ENCODE assay signal across 8 mouse cellular contexts in the genomic region with DNA sequence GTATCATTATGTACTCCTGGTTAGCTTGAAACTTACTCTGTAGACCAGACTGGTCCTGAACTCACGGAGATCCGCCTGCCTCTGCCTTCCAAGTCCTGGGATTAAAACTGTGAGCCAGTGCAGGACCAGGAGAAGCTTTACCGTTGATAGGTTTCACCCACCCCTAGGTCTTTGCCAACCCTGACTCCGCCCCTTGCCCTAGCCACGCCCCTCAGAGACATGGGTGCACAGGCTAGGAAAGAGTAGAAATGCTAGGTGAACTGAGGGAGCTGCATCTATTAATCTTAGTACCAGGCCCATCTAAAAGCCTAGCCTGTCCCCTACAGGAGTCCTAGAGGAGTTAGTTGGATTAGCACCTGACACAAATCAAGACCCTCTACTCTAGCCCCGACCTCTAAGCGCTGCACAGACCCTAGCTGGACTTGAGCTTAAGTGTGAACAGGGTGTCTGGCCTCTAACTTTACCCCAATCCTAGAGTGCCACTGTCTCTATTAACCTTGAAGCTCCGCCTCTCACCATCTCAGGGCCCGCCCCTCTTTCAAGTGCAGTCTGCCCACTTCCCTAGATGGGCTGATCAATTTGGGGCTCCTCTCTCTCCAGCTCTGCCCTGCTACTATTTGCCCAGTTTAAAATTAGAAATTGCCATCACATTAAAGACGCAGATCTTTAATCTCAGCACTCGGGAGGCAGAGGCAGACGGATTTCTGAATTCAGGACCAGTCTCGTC. TPM values are rescaled to one million over a fixed set of nuclear protein-coding genes. Genes with fewer than 3 reads are reported as not detected.
DNase-seq lines count a peak whose midpoint lies in the region; ATAC-seq and TF ChIP-seq lines count a peak whose summit lies in the region.

No protein-coding gene starts in this region.

- no peak overlapping the region for H3K27ac ChIP-seq in forebrain, postnatal 0 days (ENCODE audit: low read depth, low read length)
- H3K27ac ChIP-seq in forebrain, embryonic 14.5 days (ENCODE audit: low read depth, low read length), result no peak overlapping the region
- no peak overlapping the region for H3K27ac ChIP-seq in neural tube, embryonic 12.5 days
- H3K27ac ChIP-seq in intestine, embryonic 15.5 days, result 0 out of 2 replicates have a peak overlapping the region, but pooled peaks have one; percentile 82

- H3K9me3 ChIP-seq in forebrain, postnatal 0 days (ENCODE audit: low read length), result no peaks in the 10 kb centered on the region
- no peaks in the 10 kb centered on the region for H3K9me3 ChIP-seq in forebrain, embryonic 14.5 days (replicated peaks; ENCODE audit: control insufficient read depth, low read length)
- H3K9me3 ChIP-seq in neural tube, embryonic 12.5 days, result no peaks in the 10 kb centered on the region
- H3K9me3 ChIP-seq in intestine, embryonic 15.5 days, result no peaks in the 10 kb centered on the region

- ATAC-seq in forebrain, postnatal 0 days, result no peak
- ATAC-seq in forebrain, embryonic 14.5 days, result no peak
- ATAC-seq in neural tube, embryonic 12.5 days (ENCODE audit: low FRiP score, low read depth), result no peak
- ATAC-seq in intestine, embryonic 15.5 days, result no peak
- no peak for ATAC-seq in frontal cortex, adult (ENCODE audit: low TSS enrichment)

- 82% methylated on average over 13 of the region's 13 CpGs for WGBS in forebrain, postnatal 0 days
- 83% methylated on average over 13 of the region's 13 CpGs for WGBS in forebrain, embryonic 14.5 days
- WGBS in neural tube, embryonic 12.5 days, result 83% methylated on average over 13 of the region's 13 CpGs
- 78% methylated on average over 13 of the region's 13 CpGs for WGBS in intestine, embryonic 15.5 days

- no peaks in the 10 kb centered on the region for H3K27me3 ChIP-seq in forebrain, postnatal 0 days (ENCODE audit: insufficient read depth, low read length)
- H3K27me3 ChIP-seq in forebrain, embryonic 14.5 days (replicated peaks; ENCODE audit: control insufficient read depth, insufficient read depth, low read length), result no peaks in the 10 kb centered on the region
- H3K27me3 ChIP-seq in neural tube, embryonic 12.5 days (replicated peaks), result no peaks in the 10 kb centered on the region; the same call in 1 of the 2 replicates
- H3K27me3 ChIP-seq in intestine, embryonic 15.5 days (replicated peaks), result no peaks in the 10 kb centered on the region
- H3K27me3 ChIP-seq in splenic B cell, adult 2 months (ENCODE audit: control insufficient read depth, insufficient read depth, low read length, poor library complexity, severe bottlenecking), result no peaks in the 10 kb centered on the region

- TF ChIP-seq CTCF in forebrain, postnatal 0 days (IDR thresholded peaks at IDR 0.05; ENCODE audit: low read depth), result no peak

- peak overlapping the region; percentile 62; the same call in 1 of the 2 replicates for H3K4me2 ChIP-seq in forebrain, postnatal 0 days (ENCODE audit: low read depth)
- H3K4me2 ChIP-seq in forebrain, embryonic 14.5 days (ENCODE audit: low read length), result no peak overlapping the region
- H3K4me2 ChIP-seq in neural tube, embryonic 12.5 days (replicated peaks), result peak overlapping the region; percentile 69; the same call in 1 of the 2 replicates
- peak overlapping the region; percentile 61 for H3K4me2 ChIP-seq in intestine, embryonic 15.5 days (replicated peaks)

- no peaks in the 10 kb centered on the region for H3K4me1 ChIP-seq in forebrain, postnatal 0 days (ENCODE audit: insufficient read depth)
- H3K4me1 ChIP-seq in forebrain, embryonic 14.5 days (ENCODE audit: control insufficient read depth, insufficient read depth, low read length), result peaks cover 8% of the 10 kb centered on the region; the same call in 1 of the 2 replicates
- H3K4me1 ChIP-seq in neural tube, embryonic 12.5 days, result peaks cover 12% of the 10 kb centered on the region; the same call in 1 of the 2 replicates
- peaks cover 17% of the 10 kb centered on the region for H3K4me1 ChIP-seq in intestine, embryonic 15.5 days (replicated peaks)

- no peak for DNase-seq in forebrain, postnatal 0 days
- DNase-seq in forebrain, embryonic 14.5 days (ENCODE audit: low spot score), result no peak
- DNase-seq in neural tube, embryonic 10.5 days (ENCODE audit: extremely low spot score, low spot score), result no peak
- peak; percentile 50 for DNase-seq in splenic B cell, adult 2 months (ENCODE audit: low read depth, low spot score)
- DNase-seq in natural killer cell, adult 2 months (ENCODE audit: low spot score in 2 of 2), result no peak

- 0 out of 2 replicates have a peak, but pooled peaks cover 6% of the 10 kb centered on the region for H3K36me3 ChIP-seq in forebrain, postnatal 0 days (ENCODE audit: insufficient read depth)
- H3K36me3 ChIP-seq in forebrain, embryonic 14.5 days (ENCODE audit: control insufficient read depth, insufficient read depth, low read length), result peaks cover 13% of the 10 kb centered on the region
- peaks cover 18% of the 10 kb centered on the region for H3K36me3 ChIP-seq in neural tube, embryonic 12.5 days
- peaks cover 22% of the 10 kb centered on the region for H3K36me3 ChIP-seq in intestine, embryonic 15.5 days
- no peaks in the 10 kb centered on the region for H3K36me3 ChIP-seq in splenic B cell, adult 2 months (ENCODE audit: control insufficient read depth, insufficient read depth, low read length, poor library complexity, severe bottlenecking)

- H3K4me3 ChIP-seq in forebrain, postnatal 0 days (ENCODE audit: low read depth, low read length), result no peak overlapping the region
- H3K4me3 ChIP-seq in forebrain, embryonic 14.5 days (ENCODE audit: low read depth, low read length), result no peak overlapping the region
- H3K4me3 ChIP-seq in neural tube, embryonic 12.5 days, result no peak overlapping the region; the same call in 1 of the 2 replicates
- H3K4me3 ChIP-seq in intestine, embryonic 15.5 days (replicated peaks), result peak overlapping the region; percentile 50

- H3K9ac ChIP-seq in forebrain, postnatal 0 days, result no peak overlapping the region
- H3K9ac ChIP-seq in forebrain, embryonic 14.5 days (ENCODE audit: low read length), result no peak overlapping the region
- H3K9ac ChIP-seq in neural tube, embryonic 12.5 days, result no peak overlapping the region
- no peak overlapping the region; the same call in 1 of the 2 replicates for H3K9ac ChIP-seq in intestine, embryonic 15.5 days

RNA-seq across cellular contexts. Expression of a gene that starts 1.6 kb away (rescaled TPM):
- total RNA-seq in forebrain, postnatal 0 days (2014; rRNA removed), result 29.7 and 43.8 TPM in 2 replicates
- polyA plus RNA-seq in forebrain, postnatal 0 days (2015; fragmentation: Nextera tagmentation; extraction: Ambion mirVana), result 32.6 and 36.4 TPM in 2 replicates
- 67.4 and 73.9 TPM in 2 replicates for polyA plus RNA-seq in forebrain, embryonic 14.5 days (2014; fragmentation: Nextera tagmentation; extraction: Ambion mirVana)
- polyA plus RNA-seq in neural tube, embryonic 12.5 days (2016; fragmentation: Nextera tagmentation; extraction: Ambion mirVana), result 125 and 139 TPM in 2 replicates
- 265 and 267 TPM in 2 replicates for polyA plus RNA-seq in intestine, embryonic 15.5 days (2015; fragmentation: Nextera tagmentation; extraction: Ambion mirVana)

RNA-seq across cellular contexts. Expression of a gene that starts 13.2 kb away (rescaled TPM):
- 24.9 and 29.4 TPM in 2 replicates for total RNA-seq in forebrain, postnatal 0 days (2014; rRNA removed)
- polyA plus RNA-seq in forebrain, postnatal 0 days (2015; fragmentation: Nextera tagmentation; extraction: Ambion mirVana), result 35.1 and 44.7 TPM in 2 replicates
- polyA plus RNA-seq in forebrain, embryonic 14.5 days (2014; fragmentation: Nextera tagmentation; extraction: Ambion mirVana), result 20.3 and 26.9 TPM in 2 replicates
- 14.1 and 15.7 TPM in 2 replicates for polyA plus RNA-seq in neural tube, embryonic 12.5 days (2016; fragmentation: Nextera tagmentation; extraction: Ambion mirVana)
- 153 and 168 TPM in 2 replicates for polyA plus RNA-seq in intestine, embryonic 15.5 days (2015; fragmentation: Nextera tagmentation; extraction: Ambion mirVana)

RNA-seq across cellular contexts. Expression of a gene that starts 27.9 kb away (rescaled TPM):
- total RNA-seq in forebrain, postnatal 0 days (2014; rRNA removed), result 6.3 and 15.9 TPM in 2 replicates
- 14.9 and 15.1 TPM in 2 replicates for polyA plus RNA-seq in forebrain, postnatal 0 days (2015; fragmentation: Nextera tagmentation; extraction: Ambion mirVana)
- 12.0 and 13.4 TPM in 2 replicates for polyA plus RNA-seq in forebrain, embryonic 14.5 days (2014; fragmentation: Nextera tagmentation; extraction: Ambion mirVana)
- polyA plus RNA-seq in neural tube, embryonic 12.5 days (2016; fragmentation: Nextera tagmentation; extraction: Ambion mirVana), result 15.2 and 17.9 TPM in 2 replicates
- polyA plus RNA-seq in intestine, embryonic 15.5 days (2015; fragmentation: Nextera tagmentation; extraction: Ambion mirVana), result 29.2 and 29.5 TPM in 2 replicates

RNA-seq across cellular contexts. Expression of a gene that starts 28.2 kb away (rescaled TPM):
- 75.2 and 76.4 TPM in 2 replicates for total RNA-seq in forebrain, postnatal 0 days (2014; rRNA removed)
- 74.3 and 75.2 TPM in 2 replicates for polyA plus RNA-seq in forebrain, postnatal 0 days (2015; fragmentation: Nextera tagmentation; extraction: Ambion mirVana)
- polyA plus RNA-seq in forebrain, embryonic 14.5 days (2014; fragmentation: Nextera tagmentation; extraction: Ambion mirVana), result 70.4 and 71.8 TPM in 2 replicates
- polyA plus RNA-seq in neural tube, embryonic 12.5 days (2016; fragmentation: Nextera tagmentation; extraction: Ambion mirVana), result 56.5 and 63.0 TPM in 2 replicates
- 49.5 and 50.5 TPM in 2 replicates for polyA plus RNA-seq in intestine, embryonic 15.5 days (2015; fragmentation: Nextera tagmentation; extraction: Ambion mirVana)

RNA-seq across cellular contexts. Expression of a gene that starts 33.8 kb away (rescaled TPM):
- total RNA-seq in forebrain, postnatal 0 days (2014; rRNA removed), result 974 and 1,229 TPM in 2 replicates
- polyA plus RNA-seq in forebrain, postnatal 0 days (2015; fragmentation: Nextera tagmentation; extraction: Ambion mirVana), result 814 and 982 TPM in 2 replicates
- 981 and 1,280 TPM in 2 replicates for polyA plus RNA-seq in forebrain, embryonic 14.5 days (2014; fragmentation: Nextera tagmentation; extraction: Ambion mirVana)
- polyA plus RNA-seq in neural tube, embryonic 12.5 days (2016; fragmentation: Nextera tagmentation; extraction: Ambion mirVana), result 1,089 and 1,117 TPM in 2 replicates
- polyA plus RNA-seq in intestine, embryonic 15.5 days (2015; fragmentation: Nextera tagmentation; extraction: Ambion mirVana), result 1,711 TPM in 2 replicates
